Mouse (Mus musculus) testis, adult 2 months (tissue): ENCODE results near the gene Nkx2-2. TPM values are rescaled to one million over a fixed set of nuclear protein-coding genes. Genes with fewer than 3 reads are reported as not detected.

Experiments
- H3K27ac ChIP-seq: fragments of 200-500 bp; 2 replicates; pipeline ENCODE4 v1.5.1; 2012; ENCODE audit warnings: low read depth, low read length; ENCODE audit not compliant: control insufficient read depth, insufficient read depth
- H3K27me3 ChIP-seq: fragments of 200-500 bp; 2 replicates; pipeline ENCODE4 v1.6.1; 2012; ENCODE audit warnings: mild to moderate bottlenecking, low read length, moderate library complexity; ENCODE audit not compliant: control insufficient read depth, insufficient read depth
- H3K36me3 ChIP-seq: fragments of 200-500 bp; 2 replicates; pipeline ENCODE4 v1.6.1; 2012; ENCODE audit warnings: mild to moderate bottlenecking, low read length; ENCODE audit not compliant: control insufficient read depth, insufficient read depth
- H3K4me1 ChIP-seq: fragments of 200-500 bp; 2 replicates; pipeline ENCODE4 v1.6.1; 2012; ENCODE audit warnings: low read length; ENCODE audit not compliant: control insufficient read depth, insufficient read depth
- H3K4me3 ChIP-seq: fragments of 200-500 bp; 2 replicates; pipeline ENCODE4 v1.5.1; 2012; ENCODE audit warnings: low read depth, mild to moderate bottlenecking, low read length, moderate library complexity, mixed read lengths; ENCODE audit not compliant: control insufficient read depth
- CTCF ChIP-seq: fragments of 200-500 bp; IDR thresholded peaks from 2 replicates; pipeline ENCODE4 v1.5.1; 2012; ENCODE audit warnings: low read depth, mild to moderate bottlenecking, inconsistent platforms, low read length, moderate library complexity; ENCODE audit not compliant: control insufficient read depth, insufficient read depth, insufficient replicate concordance
- POLR2A ChIP-seq: fragments of 200-500 bp; IDR thresholded peaks from 2 replicates; pipeline ENCODE4 v1.6.1; 2012; ENCODE audit warnings: low read depth, mild to moderate bottlenecking, inconsistent platforms, low read length, moderate library complexity; ENCODE audit not compliant: control insufficient read depth
- polyA plus RNA-seq: library from polyadenylated mRNA; depleted of rRNA; stranded (reverse); fragments of >200 nt; gene quantifications from 2 replicates; pipeline ENCODE4 v1.2.3, GENCODE M21; 2012

Gene Nkx2-2
- polyA plus RNA-seq, 1 experiment = not detected

- no peak for TF ChIP-seq CTCF
- TF ChIP-seq POLR2A = no peak
- Histone ChIP-seq H3K27me3 (peaks cover 8% of the 10 kb centered on the region), H3K36me3 (no peaks in the 10 kb centered on the region), H3K27ac (no peak overlapping the region), H3K4me3 (no peak overlapping the region), H3K4me1 (peaks cover 9% of the 10 kb centered on the region)
These were observed 8.5 kb downstream of the Nkx2-2 start for GRCm38 (mm10) chr2:147185561-147185960.

DNA sequence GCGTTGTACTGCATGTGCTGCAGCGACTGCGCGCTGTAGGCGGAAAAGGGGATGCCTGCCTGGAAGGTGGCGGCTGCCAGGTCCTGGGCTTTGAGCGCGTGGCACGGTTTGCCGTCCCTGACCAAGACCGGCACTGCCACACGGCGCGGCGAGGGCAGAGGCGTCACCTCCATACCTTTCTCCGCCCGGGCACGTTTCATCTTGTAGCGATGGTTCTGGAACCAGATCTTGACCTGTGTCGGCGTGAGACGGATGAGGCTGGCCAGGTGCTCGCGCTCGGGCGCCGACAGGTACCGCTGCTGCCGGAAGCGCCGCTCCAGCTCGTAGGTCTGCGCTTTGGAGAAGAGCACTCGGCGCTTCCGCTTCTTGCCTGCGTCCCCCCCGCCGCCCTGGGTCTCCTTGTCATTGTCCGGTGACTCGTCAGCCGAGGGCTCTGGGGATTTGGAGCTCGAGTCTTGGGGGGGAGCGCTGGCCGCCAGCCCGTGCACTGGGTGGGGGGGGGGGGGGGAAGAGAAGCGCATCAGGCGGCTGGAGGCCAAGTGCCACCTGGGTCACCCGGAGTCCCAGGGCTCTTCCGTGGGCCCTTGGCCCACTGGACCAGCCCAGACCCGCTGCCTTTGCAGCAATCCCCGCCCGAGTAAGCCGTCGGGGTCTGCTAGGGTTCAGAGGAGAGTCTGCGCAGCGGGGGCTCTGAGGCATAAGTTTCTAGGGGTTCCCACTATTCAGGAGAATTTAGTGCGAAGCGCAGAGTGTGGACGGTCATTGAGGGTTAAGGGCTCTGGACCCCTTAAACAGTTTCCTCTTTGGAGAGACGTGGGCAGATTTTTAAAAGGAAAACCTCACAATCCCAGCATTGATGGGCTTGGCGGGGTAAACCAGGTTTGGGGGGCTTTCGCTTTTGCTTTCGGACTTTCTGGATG lies 9.7 kb downstream of the Nkx2-2 start:
- H3K27me3 ChIP-seq = peaks cover 8% of the 10 kb centered on the region
- no peak for TF ChIP-seq POLR2A
- TF ChIP-seq CTCF = no peak
- H3K4me1 ChIP-seq = peaks cover 9% of the 10 kb centered on the region
- peak overlapping the region; percentile 67 for H3K4me3 ChIP-seq
- no peaks in the 10 kb centered on the region for H3K36me3 ChIP-seq
- no peak overlapping the region for H3K27ac ChIP-seq

- TF ChIP-seq CTCF (no peak), POLR2A (no peak)
- Histone ChIP-seq H3K27ac (no peak overlapping the region), H3K27me3 (peaks cover 8% of the 10 kb centered on the region), H3K4me3 (no peak overlapping the region), H3K4me1 (peaks cover 13% of the 10 kb centered on the region), H3K36me3 (no peaks in the 10 kb centered on the region)
These were observed 10.5 kb downstream of the Nkx2-2 start for GRCm38 (mm10) chr2:147183521-147183920.

GRCm38 (mm10) chr2:147182709-147183260 lies 11.3 kb downstream of the Nkx2-2 start:
- Histone ChIP-seq H3K27me3 (peaks cover 8% of the 10 kb centered on the region), H3K4me1 (peaks cover 14% of the 10 kb centered on the region)

GRCm38 (mm10) chr2:147181926-147182708 lies 11.9 kb downstream of the Nkx2-2 start:
- no peak overlapping the region for H3K27ac ChIP-seq
- TF ChIP-seq POLR2A (no peak), CTCF (no peak)
- H3K27me3 ChIP-seq = peaks cover 8% of the 10 kb centered on the region
- no peaks in the 10 kb centered on the region for H3K36me3 ChIP-seq
- H3K4me3 ChIP-seq = no peak overlapping the region
- H3K4me1 ChIP-seq = peaks cover 15% of the 10 kb centered on the region

More at GRCm38 (mm10) chr2:147182709-147183260, 11.3 kb downstream of the Nkx2-2 start:
- TF ChIP-seq POLR2A = no peak
- TF ChIP-seq CTCF = no peak
- Histone ChIP-seq H3K4me3 (no peak overlapping the region), H3K36me3 (no peaks in the 10 kb centered on the region), H3K27ac (no peak overlapping the region)

GRCm38 (mm10) chr2:147181304-147181665 lies 12.8 kb downstream of the Nkx2-2 start:
- Histone ChIP-seq H3K4me3 (no peak overlapping the region), H3K27ac (no peak overlapping the region), H3K4me1 (peaks cover 15% of the 10 kb centered on the region), H3K27me3 (peaks cover 8% of the 10 kb centered on the region), H3K36me3 (no peaks in the 10 kb centered on the region)
- TF ChIP-seq CTCF = no peak
- TF ChIP-seq POLR2A = no peak
